Mouse (Mus musculus) bone marrow macrophage, adult 2 months (primary cell): Measurements from ENCODE around the gene Rnf141.

Source experiments
- CTCF ChIP-seq: IDR thresholded peaks from 2 replicates; pipeline ENCODE4 v1.5.1; 2012; ENCODE audit warnings: low read depth, mild to moderate bottlenecking, low read length, moderate library complexity
- POLR2A ChIP-seq: IDR thresholded peaks from 2 replicates; pipeline ENCODE4 v1.6.1; 2012; ENCODE audit warnings: mild to moderate bottlenecking, low read depth, low read length, borderline replicate concordance

DNA sequence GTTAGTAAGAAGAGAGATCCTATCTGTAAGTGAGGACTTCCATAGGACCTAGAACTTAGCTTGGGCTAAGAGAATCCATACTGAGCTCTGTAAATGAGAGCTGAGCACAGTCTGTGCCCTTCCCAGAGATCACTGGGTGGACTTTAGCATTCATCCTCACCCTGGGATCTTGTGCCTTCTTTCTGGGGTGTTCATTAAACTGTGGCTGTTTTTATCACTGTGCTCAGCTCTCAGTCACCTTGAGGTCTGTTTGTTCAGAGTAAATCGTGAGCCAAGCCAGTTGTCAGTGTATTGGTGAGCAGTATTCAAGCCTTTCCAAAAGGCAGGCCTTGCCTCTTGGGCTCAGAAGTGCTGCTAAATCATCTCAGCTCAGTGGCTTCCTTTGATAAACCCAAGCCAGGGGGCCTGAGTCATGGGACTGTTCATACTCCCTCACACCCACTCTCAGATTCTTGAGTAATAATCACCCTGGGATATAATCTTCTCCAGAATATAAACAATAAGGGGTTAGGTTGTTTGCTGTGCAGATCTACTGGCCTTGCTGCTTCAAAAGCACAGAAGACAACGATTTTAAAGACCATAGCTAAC is 37.6 kb upstream of the Rnf141 start:
- TF ChIP-seq POLR2A (no peak), CTCF (no peak)
